Comparison of ENCODE assay signal across 14 mouse cellular contexts in genomic region chr3:38397615-38397956, GRCm38 (mm10).
DNase-seq lines count a peak whose midpoint lies in the region; ATAC-seq lines count a peak whose summit lies in the region.
"Had no signal": no experiment of that assay in that cellular context is flagged by ENCODE, and none has a peak within 500 bp of the region (broad histone marks: within the 10 kb centered on the region; RNA-seq: fewer than 3 reads in every experiment).

No protein-coding gene starts in this region.

- no peak for ATAC-seq in embryonic facial prominence, embryonic 14.5 days (ENCODE audit: low read depth)
- ATAC-seq in hindbrain, embryonic 14.5 days (ENCODE audit: low FRiP score): no peak
- peak; percentile 54; the same call in 1 of the 2 replicates for ATAC-seq in midbrain, embryonic 15.5 days (replicated peaks)
- ATAC-seq: intestine, embryonic 16.5 days; Patski had no signal

- H3K9ac ChIP-seq in embryonic facial prominence, embryonic 14.5 days (ENCODE audit: low read depth, low read length): no peak overlapping the region
- no peak overlapping the region for H3K9ac ChIP-seq in hindbrain, embryonic 14.5 days
- H3K9ac ChIP-seq in midbrain, embryonic 15.5 days: no peak overlapping the region

- intact Hi-C loops in heart, postnatal 14 days (cut with DNase I): no loop called here

- no peak overlapping the region for H3K27ac ChIP-seq in heart, embryonic 10.5 days
- no peak overlapping the region for H3K27ac ChIP-seq in embryonic facial prominence, embryonic 14.5 days (replicated peaks; ENCODE audit: low read depth, low read length)
- H3K27ac ChIP-seq in hindbrain, embryonic 14.5 days: no peak overlapping the region
- H3K27ac ChIP-seq in midbrain, embryonic 15.5 days: peak overlapping the region; percentile 35

- H3K27me3 ChIP-seq in heart, embryonic 10.5 days (ENCODE audit: insufficient read depth, poor library complexity, severe bottlenecking): 0 out of 2 replicates have a peak, but pooled peaks cover 5% of the 10 kb centered on the region
- H3K27me3 ChIP-seq in embryonic facial prominence, embryonic 14.5 days (replicated peaks; ENCODE audit: control insufficient read depth, insufficient read depth, low read length): 0 out of 2 replicates have a peak, but pooled peaks cover 11% of the 10 kb centered on the region
- H3K27me3 ChIP-seq in hindbrain, embryonic 14.5 days (ENCODE audit: control insufficient read depth, insufficient read depth, low read length): no peaks in the 10 kb centered on the region
- no peaks in the 10 kb centered on the region; the same call in 1 of the 2 replicates for H3K27me3 ChIP-seq in midbrain, embryonic 15.5 days (replicated peaks)
- H3K27me3 ChIP-seq: Patski had no signal

- H3K36me3 ChIP-seq in heart, embryonic 10.5 days: no peaks in the 10 kb centered on the region
- no peaks in the 10 kb centered on the region for H3K36me3 ChIP-seq in embryonic facial prominence, embryonic 14.5 days (ENCODE audit: control insufficient read depth, insufficient read depth, low read length)
- H3K36me3 ChIP-seq in hindbrain, embryonic 14.5 days (replicated peaks; ENCODE audit: control insufficient read depth, insufficient read depth): no peaks in the 10 kb centered on the region
- H3K36me3 ChIP-seq in midbrain, embryonic 15.5 days (replicated peaks): no peaks in the 10 kb centered on the region

- H3K4me1 ChIP-seq in heart, embryonic 10.5 days: peaks cover 8% of the 10 kb centered on the region; the same call in 1 of the 2 replicates
- H3K4me1 ChIP-seq in embryonic facial prominence, embryonic 14.5 days (ENCODE audit: control insufficient read depth, insufficient read depth, low read length): 0 out of 2 replicates have a peak, but pooled peaks cover 3% of the 10 kb centered on the region
- peaks cover 6% of the 10 kb centered on the region for H3K4me1 ChIP-seq in hindbrain, embryonic 14.5 days (replicated peaks; ENCODE audit: control insufficient read depth, insufficient read depth, low read length)
- H3K4me1 ChIP-seq in midbrain, embryonic 15.5 days: peaks cover 12% of the 10 kb centered on the region

- H3K9me3 ChIP-seq in heart, embryonic 10.5 days: no peaks in the 10 kb centered on the region
- 0 out of 2 replicates have a peak, but pooled peaks cover 10% of the 10 kb centered on the region for H3K9me3 ChIP-seq in embryonic facial prominence, embryonic 14.5 days (ENCODE audit: control insufficient read depth, low read length)
- H3K9me3 ChIP-seq in hindbrain, embryonic 14.5 days (ENCODE audit: control insufficient read depth, low read length): no peaks in the 10 kb centered on the region
- H3K9me3 ChIP-seq in midbrain, embryonic 15.5 days: no peaks in the 10 kb centered on the region

- H3K4me2 ChIP-seq in embryonic facial prominence, embryonic 14.5 days (ENCODE audit: low read depth, low read length): peak overlapping the region; percentile 49; the same call in 1 of the 2 replicates
- peak overlapping the region; percentile 44 for H3K4me2 ChIP-seq in hindbrain, embryonic 14.5 days (replicated peaks)
- H3K4me2 ChIP-seq in midbrain, embryonic 15.5 days: peak overlapping the region; percentile 46

- H3K4me3 ChIP-seq in heart, embryonic 10.5 days: peak overlapping the region; percentile 50
- H3K4me3 ChIP-seq in embryonic facial prominence, embryonic 14.5 days (ENCODE audit: low read depth, low read length): no peak overlapping the region
- H3K4me3 ChIP-seq in hindbrain, embryonic 14.5 days (replicated peaks; ENCODE audit: low read length): no peak overlapping the region
- H3K4me3 ChIP-seq in midbrain, embryonic 15.5 days: peak overlapping the region; percentile 22; the same call in 1 of the 2 replicates

- 67% methylated on average over 13 of the region's 13 CpGs for WGBS in heart, embryonic 10.5 days
- 63% methylated on average over 13 of the region's 13 CpGs for WGBS in embryonic facial prominence, embryonic 14.5 days
- 68% methylated on average over 13 of the region's 13 CpGs for WGBS in hindbrain, embryonic 14.5 days
- WGBS in midbrain, embryonic 15.5 days: 66% methylated on average over 13 of the region's 13 CpGs

- DNase-seq in heart, embryonic 10.5 days (ENCODE audit: low spot score): no peak
- no peak for DNase-seq in heart, postnatal 14 days
- DNase-seq in embryonic facial prominence, embryonic 14.5 days (ENCODE audit: low spot score): no peak
- no peak for DNase-seq in hindbrain, embryonic 14.5 days (ENCODE audit: low spot score)
- DNase-seq in layer of hippocampus, adult 18-20 months (ENCODE audit: low spot score in 2 of 2): no peak
- no peak for DNase-seq in layer of hippocampus, adult 8-10 months (ENCODE audit: low spot score in 2 of 2)
- DNase-seq in thymus, postnatal 25 days: no peak
- DNase-seq: B cell, adult 2 months; kidney, postnatal 36 days; lung, adult 18-20 months; lung, postnatal 36 days had no signal

Comparison
In these comparisons a context has a peak if more than half of its experiments do, and no peak if none do; other contexts are left out.
1. H3K4me3 ChIP-seq: peak in heart, embryonic 10.5 days (single experiment) and midbrain, embryonic 15.5 days (single experiment); none in embryonic facial prominence, embryonic 14.5 days (single experiment) and hindbrain, embryonic 14.5 days (single experiment).
2. Peak in every context shown above with its lines, with median percentiles within 50 percentile points of each other: H3K4me2 ChIP-seq.